Mouse (Mus musculus) lung, embryonic 14.5 days (tissue): ENCODE results near the gene Wdr54. TPM values are rescaled to one million over a fixed set of nuclear protein-coding genes. Genes with fewer than 3 reads are reported as not detected.

Experiments
- ATAC-seq: fragments of 200-750 bp; cut with Nextera tagmentation; 2 replicates; pipeline ENCODE4 v1.8.0; 2017; ENCODE audit warnings: mild to moderate bottlenecking, moderate TSS enrichment, moderate library complexity; ENCODE audit not compliant: insufficient read depth
- DNase-seq: peaks from one replicate; pipeline ENCODE4 v3.0.0-alpha.2; 2015
- H3K27ac ChIP-seq: fragments of 300-500 bp; sonication (generic); 2 replicates; pipeline ENCODE4 v1.5.1; 2014; ENCODE audit warnings: low read depth, mild to moderate bottlenecking, moderate library complexity
- H3K27me3 ChIP-seq: fragments of 300-500 bp; sonication (generic); 2 replicates; pipeline ENCODE4 v1.6.1; 2014; ENCODE audit warnings: low read length, control low read depth; ENCODE audit not compliant: insufficient read depth
- H3K36me3 ChIP-seq: fragments of 300-500 bp; sonication (generic); 2 replicates; pipeline ENCODE4 v1.6.1; 2014; ENCODE audit warnings: control low read depth; ENCODE audit not compliant: insufficient read depth
- H3K4me1 ChIP-seq: fragments of 300-500 bp; sonication (generic); 2 replicates; pipeline ENCODE4 v1.6.1; 2014; ENCODE audit warnings: antibody characterized with exemption, control low read depth; ENCODE audit not compliant: insufficient read depth
- H3K4me2 ChIP-seq: fragments of 300-500 bp; sonication (generic); 2 replicates; pipeline ENCODE4 v1.6.1; 2014; ENCODE audit warnings: mild to moderate bottlenecking
- H3K4me3 ChIP-seq: fragments of 300-500 bp; sonication (generic); 2 replicates; pipeline ENCODE4 v1.5.1; 2014; ENCODE audit warnings: low read depth, low read length
- H3K9ac ChIP-seq: fragments of 300-500 bp; sonication (generic); 2 replicates; pipeline ENCODE4 v1.6.1; 2014
- H3K9me3 ChIP-seq: fragments of 300-500 bp; sonication (generic); 2 replicates; pipeline ENCODE4 v1.6.1; 2016; ENCODE audit warnings: low read depth, low read length, control low read depth
- CTCF ChIP-seq: IDR thresholded peaks from 2 replicates; pipeline ENCODE4 v1.5.1; 2016; ENCODE audit warnings: antibody characterized with exemption, low read depth
- WGBS: fragments of 180-500 bp; shearing (Covaris S2); extraction: QIAGEN DNeasy Blood & Tissue Kit; methylation state at CpG from one replicate; pipeline ENCODE4 v1.1.7; 2014; 5-methylcytosine and 5-hydroxymethylcytosine counted together
- polyA plus RNA-seq: library from polyadenylated mRNA; unstranded; fragments of >200 nt; fragmentation: Nextera tagmentation; extraction: Ambion mirVana; gene quantifications from 2 replicates; pipeline ENCODE4 v1.2.1, GENCODE M21; 2014

Wdr54 gene
- polyA plus RNA-seq, 1 experiment from 2014 or later, result 8.5 TPM

DNA sequence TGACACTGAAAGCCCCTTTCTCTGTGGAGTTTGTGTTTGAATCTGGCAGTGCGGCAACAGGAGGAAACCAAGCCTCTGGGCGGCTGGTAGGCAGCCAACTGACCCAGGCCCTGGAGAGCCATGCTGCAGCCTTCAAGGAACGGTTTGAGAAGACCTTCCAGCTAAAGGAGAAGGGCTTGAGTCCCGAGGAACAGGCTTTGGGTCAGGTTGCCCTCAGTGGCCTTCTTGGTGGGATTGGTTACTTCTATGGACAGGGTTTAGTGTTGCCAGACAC, 39.1 kb downstream of the Wdr54 start:
- Histone ChIP-seq H3K9me3 (no peaks in the 10 kb centered on the region), H3K27me3 (no peaks in the 10 kb centered on the region), H3K36me3 (peaks cover 31% of the 10 kb centered on the region), H3K4me2 (peak overlapping the region; percentile 91), H3K4me3 (peak overlapping the region; percentile 89; the same call in 1 of the 2 replicates), H3K4me1 (peaks cover 10% of the 10 kb centered on the region), H3K9ac (no peak overlapping the region), H3K27ac (no peak overlapping the region)
- no peak for TF ChIP-seq CTCF
- no peak for DNase-seq
- ATAC-seq, result no peak
- 78% methylated on average over 4 of the region's 4 CpGs for WGBS

DNA sequence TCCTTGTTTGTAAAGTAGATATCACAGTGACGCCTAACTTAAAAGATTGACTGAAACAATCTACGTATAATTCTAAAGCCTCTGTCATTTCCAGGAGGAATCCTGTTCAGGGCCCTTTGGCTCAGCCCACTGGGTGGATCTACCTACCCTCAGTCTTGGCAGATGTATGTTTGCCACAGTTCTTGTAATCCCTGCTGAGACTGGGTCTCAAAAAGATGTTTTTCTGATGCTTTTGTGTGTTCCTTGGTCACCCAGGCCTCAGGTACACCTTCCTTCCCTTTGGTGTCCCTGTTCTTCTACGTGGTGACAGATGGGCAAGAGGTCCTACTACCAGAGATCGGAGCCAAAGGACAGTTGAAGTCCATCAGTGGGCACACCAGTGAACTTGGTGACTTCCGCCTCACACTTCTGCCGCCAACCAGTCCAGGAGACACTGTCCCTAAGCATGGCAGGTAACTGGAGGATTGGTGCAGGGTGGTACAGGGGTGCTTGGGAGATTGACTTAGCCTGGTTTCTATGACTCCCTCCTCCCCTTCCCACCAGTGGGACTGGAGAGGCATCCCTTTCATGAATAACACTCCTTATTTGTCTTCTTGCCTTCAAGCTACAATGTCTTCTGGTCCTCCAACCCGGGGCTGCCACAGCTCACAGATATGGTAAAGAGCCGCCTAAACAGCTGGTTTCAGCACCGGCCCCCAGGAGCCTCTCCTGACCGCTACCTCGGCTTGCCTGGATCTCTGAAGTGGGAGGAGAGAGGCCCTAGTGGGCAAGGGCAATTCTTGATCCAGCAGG, 39.6 kb downstream of the Wdr54 start:
- Histone ChIP-seq H3K27ac (peak overlapping the region; percentile 84; the same call in 1 of the 2 replicates), H3K4me1 (peaks cover 10% of the 10 kb centered on the region), H3K4me3 (peak overlapping the region; percentile 89), H3K27me3 (no peaks in the 10 kb centered on the region), H3K4me2 (peak overlapping the region; percentile 91), H3K9ac (peak overlapping the region; percentile 85), H3K36me3 (peaks cover 32% of the 10 kb centered on the region), H3K9me3 (no peaks in the 10 kb centered on the region)
- DNase-seq (no peak), ATAC-seq (no peak)
- WGBS, result 65% methylated on average over 11 of the region's 11 CpGs
- no peak for TF ChIP-seq CTCF

DNA sequence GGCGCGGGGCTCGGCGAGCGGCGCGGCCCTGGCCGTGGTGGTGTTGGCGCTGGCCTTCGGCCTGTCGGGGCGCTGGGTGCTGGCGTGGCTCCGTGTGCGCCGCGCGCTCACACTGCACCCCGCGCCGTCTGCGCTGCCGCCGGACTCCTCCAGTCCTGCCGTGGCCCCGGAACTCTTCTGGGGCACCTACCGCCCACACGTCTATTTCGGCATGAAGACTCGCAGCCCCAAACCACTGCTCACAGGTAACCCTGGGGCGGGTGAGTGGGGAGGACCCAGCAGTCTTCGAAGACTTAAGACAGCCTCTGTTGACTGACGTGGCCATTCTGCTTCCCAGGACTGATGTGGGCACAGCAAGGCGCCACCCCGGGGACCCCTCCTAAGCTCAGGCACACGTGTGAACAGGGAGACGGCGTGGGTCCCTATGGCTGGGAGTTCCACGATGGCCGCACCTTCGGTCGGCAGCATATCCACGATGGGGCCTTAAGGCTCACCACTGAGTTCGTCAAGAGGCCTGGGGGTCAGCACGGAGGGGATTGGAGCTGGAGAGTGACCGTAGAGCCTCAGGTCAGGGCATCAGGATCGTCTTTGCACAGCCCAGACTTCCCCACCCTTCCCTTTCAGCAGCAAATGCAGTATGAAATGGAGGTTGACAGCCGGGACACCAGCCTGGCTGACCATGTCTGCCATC, 40.4 kb downstream of the Wdr54 start:
- Histone ChIP-seq H3K36me3 (peaks cover 38% of the 10 kb centered on the region), H3K27me3 (no peaks in the 10 kb centered on the region), H3K4me1 (peaks cover 10% of the 10 kb centered on the region), H3K9ac (peak overlapping the region; percentile 85), H3K9me3 (no peaks in the 10 kb centered on the region), H3K4me2 (peak overlapping the region; percentile 91), H3K4me3 (peak overlapping the region; percentile 89), H3K27ac (peak overlapping the region; percentile 84)
- no peak for TF ChIP-seq CTCF
- under 1% methylated on average over 48 of the region's 48 CpGs for WGBS
- DNase-seq (no peak), ATAC-seq (peak; percentile 62)

DNA sequence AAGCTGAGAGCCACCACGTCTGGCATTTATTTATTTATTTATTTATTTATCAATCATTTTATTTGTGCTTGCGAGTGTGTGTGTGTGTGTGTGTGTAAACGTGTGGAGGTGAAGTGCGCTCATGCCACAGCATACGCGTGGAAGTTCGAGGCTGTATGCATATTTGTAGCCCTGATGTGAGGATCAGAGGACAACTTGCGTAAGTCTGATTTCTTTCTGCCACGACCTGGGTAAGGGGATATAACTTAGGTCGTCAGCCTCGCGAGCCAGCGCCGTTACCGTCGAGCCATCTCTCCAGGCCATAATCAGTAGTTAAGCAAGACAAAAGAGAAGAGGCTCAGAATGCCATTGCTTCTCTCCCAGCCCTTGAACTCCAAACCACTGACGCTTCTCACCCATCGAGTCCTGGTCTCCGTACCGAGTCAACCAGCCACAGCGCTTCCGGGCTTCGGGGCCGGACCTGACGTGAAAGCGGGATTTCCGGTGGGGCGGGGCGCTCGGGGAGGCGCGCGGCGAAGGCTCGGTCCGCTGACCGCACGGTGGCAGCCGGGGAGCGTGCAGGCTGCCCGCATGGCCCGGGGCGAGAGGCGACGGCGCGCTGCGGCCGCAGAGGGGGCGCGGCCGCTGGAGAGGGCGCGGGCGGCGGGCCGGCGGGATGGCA, 41.1 kb downstream of the Wdr54 start, which contains the start of gene Mogs:
Gene Mogs, plus strand, starts transcription at position 486 of the 661 bp plus-strand sequence.
- ATAC-seq (peak; percentile 89), DNase-seq (peak; percentile 96)
- Histone ChIP-seq H3K4me1 (peaks cover 9% of the 10 kb centered on the region), H3K4me2 (peak within 1 kb of the TSS; percentile 91), H3K9ac (peak within 1 kb of the TSS; percentile 85), H3K4me3 (peak within 1 kb of the TSS; percentile 89), H3K27me3 (no peaks in the 10 kb centered on the region), H3K9me3 (no peaks in the 10 kb centered on the region), H3K27ac (peak within 1 kb of the TSS; percentile 84), H3K36me3 (peaks cover 39% of the 10 kb centered on the region)
- TF ChIP-seq CTCF, result 0 out of 2 replicates have a peak, but pooled peaks have one; percentile 27
- 1% methylated on average over 56 of the region's 58 CpGs for WGBS

DNA sequence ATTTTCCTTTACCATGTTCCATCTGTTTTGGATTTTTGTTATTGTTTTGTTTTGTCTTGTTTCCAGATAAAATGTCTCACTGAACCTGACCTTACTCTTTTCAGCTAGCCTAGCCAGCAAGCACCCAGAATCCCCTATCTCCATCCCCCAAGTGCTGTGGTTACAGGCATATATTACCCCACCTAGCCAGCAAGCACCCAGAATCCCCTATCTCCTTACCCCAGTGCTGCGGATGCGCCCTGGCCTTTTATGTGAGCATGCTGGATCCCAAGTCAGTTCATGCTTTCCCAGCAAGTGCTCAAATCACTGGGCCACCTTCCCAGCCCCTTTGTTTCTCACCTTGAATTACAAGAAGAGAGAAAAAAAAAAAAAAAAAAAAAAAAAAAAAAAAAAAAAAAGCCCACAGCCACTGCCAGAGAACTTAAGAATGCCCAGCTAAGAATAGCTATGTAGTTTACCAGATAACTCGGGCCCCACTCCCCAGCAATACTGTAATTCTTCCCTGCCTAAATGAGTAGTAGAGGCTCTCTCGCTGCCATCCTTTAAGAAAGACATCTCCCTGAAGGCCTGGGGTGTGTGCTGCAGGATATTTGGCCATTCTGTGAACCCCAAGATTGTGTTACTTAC, 44.6 kb downstream of the Wdr54 start:
- no peak overlapping the region for H3K9ac ChIP-seq
- no peaks in the 10 kb centered on the region for H3K9me3 ChIP-seq
- H3K4me1 ChIP-seq, result peaks cover 12% of the 10 kb centered on the region; the same call in 1 of the 2 replicates
- ATAC-seq (no peak), DNase-seq (no peak)
- peaks cover 14% of the 10 kb centered on the region; the same call in 1 of the 2 replicates for H3K36me3 ChIP-seq
- H3K4me2 ChIP-seq, result no peak overlapping the region
- 86% methylated on average over 4 of the region's 4 CpGs for WGBS
- H3K4me3 ChIP-seq, result no peak overlapping the region
- no peak for TF ChIP-seq CTCF
- no peak overlapping the region for H3K27ac ChIP-seq
- no peaks in the 10 kb centered on the region for H3K27me3 ChIP-seq

DNA sequence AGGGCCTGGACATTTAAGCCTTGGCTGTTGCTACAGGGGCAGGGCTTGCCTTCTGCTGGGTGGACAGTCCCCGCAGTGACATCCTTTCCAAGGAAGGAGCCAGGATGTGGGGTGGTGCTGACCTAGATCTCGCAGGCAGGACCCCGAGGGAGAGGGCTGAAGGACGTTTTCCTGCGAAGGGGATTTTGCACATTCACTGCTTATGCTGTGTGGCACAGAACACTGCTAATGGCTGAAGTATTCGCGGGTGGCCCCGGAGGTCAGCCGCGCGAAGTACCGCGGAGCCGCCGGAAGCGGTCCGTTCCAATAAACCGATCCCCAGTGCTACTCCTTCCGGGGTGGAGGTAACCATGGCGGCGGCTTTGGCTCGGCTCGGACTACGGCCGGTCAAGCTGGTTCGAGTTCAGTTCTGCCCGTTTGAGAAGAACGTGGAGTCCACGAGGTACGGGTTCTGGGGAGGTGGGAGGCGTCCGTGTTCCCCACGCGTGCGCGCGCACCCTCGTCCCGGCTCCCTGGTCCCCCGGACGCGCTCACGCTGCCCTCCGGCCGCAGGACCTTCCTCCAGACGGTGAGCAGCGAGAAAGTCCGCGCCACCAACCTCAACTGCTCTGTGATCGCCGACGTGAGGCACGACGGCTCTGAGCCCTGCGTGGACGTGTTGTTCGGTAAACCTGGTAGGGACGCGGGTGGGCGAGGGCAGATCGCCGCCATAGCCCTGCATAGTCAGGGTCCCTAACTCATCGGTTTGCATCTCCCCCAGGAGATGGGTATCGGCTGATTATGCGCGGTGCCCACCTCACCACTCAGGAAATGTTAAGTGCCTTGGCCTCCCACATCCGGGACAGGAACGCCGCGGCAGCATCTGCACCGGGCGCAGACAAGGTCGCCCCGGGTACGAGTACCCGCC, 47.2 kb downstream of the Wdr54 start, which contains the start of gene Mrpl53:
Gene Mrpl53, plus strand, starts transcription at position 279 of the 907 bp plus-strand sequence.
- Histone ChIP-seq H3K27ac (peak within 1 kb of the TSS; percentile 85), H3K36me3 (peaks cover 16% of the 10 kb centered on the region; the same call in 1 of the 2 replicates), H3K9ac (peak within 1 kb of the TSS; percentile 88), H3K4me2 (peak within 1 kb of the TSS; percentile 85), H3K4me3 (peak within 1 kb of the TSS; percentile 73), H3K4me1 (0 out of 2 replicates have a peak, but pooled peaks cover 6% of the 10 kb centered on the region), H3K27me3 (no peaks in the 10 kb centered on the region), H3K9me3 (no peaks in the 10 kb centered on the region)
- TF ChIP-seq CTCF, result no peak
- peak; percentile 89 for ATAC-seq
- WGBS, result under 1% methylated on average over 76 of the region's 76 CpGs
- peak; percentile 90 for DNase-seq
